In genomic region chr5:32441992-32442575, GRCm38 (mm10) we compare ENCODE assay signal across 21 mouse cellular contexts. TPM values are rescaled to one million over a fixed set of nuclear protein-coding genes. Genes with fewer than 3 reads are reported as not detected.
DNase-seq lines count a peak whose midpoint lies in the region; ATAC-seq and TF ChIP-seq lines count a peak whose summit lies in the region.
"Had no signal": no experiment of that assay in that cellular context is flagged by ENCODE, and none has a peak within 500 bp of the region (broad histone marks: within the 10 kb centered on the region; RNA-seq: fewer than 3 reads in every experiment).

No protein-coding gene starts in this region.

- peak; percentile 76 for DNase-seq in heart, adult 11 months
- no peak for DNase-seq in heart, adult 2 months
- peak; percentile 20 for DNase-seq in kidney, postnatal 10 days
- no peak for DNase-seq in kidney, postnatal 25 days
- DNase-seq in midbrain, embryonic 11.5 days (ENCODE audit: low spot score, missing footprints): peak; percentile 31
- DNase-seq in MN1 (ENCODE audit: low spot score): no peak
- no peak for DNase-seq in thymus, postnatal 36 days
- DNase-seq: B cell, adult 2 months; cerebellum, adult 11 months; cerebellum, adult 8-10 months; cerebellum, postnatal 14 days; embryo, embryonic 11 days; gastrocnemius, postnatal 36 days had no signal

- H3K9ac ChIP-seq in heart, adult 2 months (ENCODE audit: low read depth, low read length): no peak overlapping the region
- no peak overlapping the region for H3K9ac ChIP-seq in midbrain, embryonic 11.5 days (ENCODE audit: low read length)
- H3K9ac ChIP-seq in midbrain, embryonic 13.5 days (replicated peaks): no peak overlapping the region
- H3K9ac ChIP-seq: embryonic facial prominence, embryonic 15.5 days; forebrain, embryonic 15.5 days; heart, embryonic 15.5 days; hindbrain, embryonic 13.5 days had no signal

- no peak overlapping the region for H3K27ac ChIP-seq in heart, adult 2 months
- H3K27ac ChIP-seq in midbrain, embryonic 11.5 days (ENCODE audit: low read depth, low read length): no peak overlapping the region
- H3K27ac ChIP-seq in midbrain, embryonic 13.5 days: no peak overlapping the region
- H3K27ac ChIP-seq: embryonic facial prominence, embryonic 15.5 days; forebrain, embryonic 15.5 days; heart, embryonic 15.5 days; hindbrain, embryonic 13.5 days had no signal

- H3K4me3 ChIP-seq in heart, adult 2 months: no peak overlapping the region
- no peak overlapping the region for H3K4me3 ChIP-seq in midbrain, embryonic 11.5 days (ENCODE audit: low read depth, low read length)
- no peak overlapping the region for H3K4me3 ChIP-seq in midbrain, embryonic 13.5 days (replicated peaks)
- H3K4me3 ChIP-seq: embryonic facial prominence, embryonic 15.5 days; forebrain, embryonic 15.5 days; heart, embryonic 15.5 days; hindbrain, embryonic 13.5 days had no signal

- H3K4me1 ChIP-seq in heart, adult 2 months (ENCODE audit: control insufficient read depth, insufficient read depth, low read length): peaks cover 8% of the 10 kb centered on the region
- H3K4me1 ChIP-seq in midbrain, embryonic 11.5 days (ENCODE audit: control insufficient read depth, insufficient read depth, low read length): no peaks in the 10 kb centered on the region
- no peaks in the 10 kb centered on the region for H3K4me1 ChIP-seq in midbrain, embryonic 13.5 days (replicated peaks)
- H3K4me1 ChIP-seq: embryonic facial prominence, embryonic 15.5 days; hindbrain, embryonic 13.5 days had no signal

- H3K9me3 ChIP-seq in midbrain, embryonic 11.5 days (ENCODE audit: control insufficient read depth, low read length): no peaks in the 10 kb centered on the region
- no peaks in the 10 kb centered on the region for H3K9me3 ChIP-seq in midbrain, embryonic 13.5 days
- H3K9me3 ChIP-seq: embryonic facial prominence, embryonic 15.5 days; forebrain, embryonic 15.5 days; G1E; heart, embryonic 15.5 days; hindbrain, embryonic 13.5 days had no signal

- WGBS in heart, adult 2 months: 85% methylated on average over 4 of the region's 4 CpGs
- 91% methylated on average over 4 of the region's 4 CpGs for WGBS in midbrain, embryonic 11.5 days
- WGBS in midbrain, embryonic 13.5 days: 89% methylated on average over 4 of the region's 4 CpGs

- TF ChIP-seq POLR2A in heart, adult 2 months (IDR thresholded peaks at IDR 0.05; ENCODE audit: insufficient read depth, low read depth, low read length): no peak

- H3K36me3 ChIP-seq in heart, adult 2 months (ENCODE audit: control insufficient read depth, insufficient read depth, low read length): no peaks in the 10 kb centered on the region
- no peaks in the 10 kb centered on the region for H3K36me3 ChIP-seq in midbrain, embryonic 11.5 days (ENCODE audit: control insufficient read depth, insufficient read depth, low read length)
- no peaks in the 10 kb centered on the region for H3K36me3 ChIP-seq in midbrain, embryonic 13.5 days
- H3K36me3 ChIP-seq: embryonic facial prominence, embryonic 15.5 days; forebrain, embryonic 15.5 days; G1E; heart, embryonic 15.5 days; hindbrain, embryonic 13.5 days had no signal

- no peaks in the 10 kb centered on the region for H3K27me3 ChIP-seq in heart, adult 2 months (ENCODE audit: control insufficient read depth, insufficient read depth, low read length)
- H3K27me3 ChIP-seq in midbrain, embryonic 11.5 days (ENCODE audit: control insufficient read depth, insufficient read depth, low read length): no peaks in the 10 kb centered on the region
- H3K27me3 ChIP-seq in midbrain, embryonic 13.5 days: no peaks in the 10 kb centered on the region
- H3K27me3 ChIP-seq: embryonic facial prominence, embryonic 15.5 days; forebrain, embryonic 15.5 days; heart, embryonic 15.5 days; hindbrain, embryonic 13.5 days had no signal

- intact Hi-C loops in heart, adult 2 months (cut with DNase I): no loop called here

- H3K79me2 ChIP-seq in heart, adult 2 months (replicated peaks; ENCODE audit: control insufficient read depth, insufficient read depth, low read length): no peaks in the 10 kb centered on the region

- TF ChIP-seq CTCF in heart, adult 2 months (IDR thresholded peaks at IDR 0.05): no peak

- H3K4me2 ChIP-seq in midbrain, embryonic 11.5 days: no peak overlapping the region
- no peak overlapping the region for H3K4me2 ChIP-seq in midbrain, embryonic 13.5 days (replicated peaks)
- H3K4me2 ChIP-seq: embryonic facial prominence, embryonic 15.5 days; forebrain, embryonic 15.5 days; heart, embryonic 11.5 days; heart, embryonic 15.5 days; hindbrain, embryonic 13.5 days had no signal

- no peak for TF ChIP-seq EP300 in heart, adult 2 months (IDR thresholded peaks at IDR 0.05; ENCODE audit: insufficient read depth, low read depth, low read length)

- no peak for ATAC-seq in midbrain, embryonic 11.5 days (ENCODE audit: low FRiP score)
- no peak for ATAC-seq in midbrain, embryonic 13.5 days
- ATAC-seq: CD4-positive, CD25-positive, alpha-beta regulatory T cell, adult 4 months; forebrain, embryonic 15.5 days had no signal

RNA-seq across cellular contexts. Expression of gene Ppp1cb, which starts 16.6 kb away (rescaled TPM):
- total RNA-seq in heart, adult 2 months (2021): 100 to 1,000 TPM; 423 to 471 TPM
- 82.1 and 188 TPM in 2 replicates for polyA plus RNA-seq in heart, adult 2 months (2012; rRNA removed)
- 247 and 272 TPM in 2 replicates for polyA plus RNA-seq in midbrain, embryonic 11.5 days (2014; fragmentation: Nextera tagmentation; extraction: Ambion mirVana)
- polyA plus RNA-seq in midbrain, embryonic 13.5 days (2015; fragmentation: Nextera tagmentation; extraction: Ambion mirVana): 209 and 244 TPM in 2 replicates

Comparison
In these comparisons a context has a peak if more than half of its experiments do, and no peak if none do; other contexts are left out.
1. DNase-seq: peak in heart, adult 11 months (single experiment), kidney, postnatal 10 days (single experiment) and midbrain, embryonic 11.5 days (single experiment); none in heart, adult 2 months (0 of 2), kidney, postnatal 25 days (0 of 2), MN1 (single experiment) and thymus, postnatal 36 days (0 of 2).